Mouse (Mus musculus) neural tube, embryonic 11.5 days (tissue): ENCODE results near the gene Il18r1. TPM values are rescaled to one million over a fixed set of nuclear protein-coding genes. Genes with fewer than 3 reads are reported as not detected.

Experiments
- ATAC-seq: fragments of 200-750 bp; cut with Nextera tagmentation; 2 replicates; pipeline ENCODE4 v1.8.0; 2017; ENCODE audit warnings: moderate number of reproducible peaks, mild to moderate bottlenecking, moderate TSS enrichment, moderate library complexity; ENCODE audit not compliant: insufficient read depth, low FRiP score, low TSS enrichment
- DNase-seq: peaks from one replicate; pipeline ENCODE4 v3.0.0-alpha.2; 2015; ENCODE audit warnings: low spot score
- H3K27ac ChIP-seq: fragments of 300-500 bp; sonication (generic); 2 replicates; pipeline ENCODE4 v1.5.1; 2014; ENCODE audit warnings: low read depth, mild to moderate bottlenecking, low read length
- H3K27me3 ChIP-seq: fragments of 300-500 bp; sonication (generic); 2 replicates; pipeline ENCODE4 v1.6.1; 2014; ENCODE audit warnings: mild to moderate bottlenecking, low read length, mixed read lengths; ENCODE audit not compliant: control insufficient read depth, insufficient read depth
- H3K36me3 ChIP-seq: fragments of 300-500 bp; sonication (generic); 2 replicates; pipeline ENCODE4 v1.6.1; 2014; ENCODE audit warnings: mild to moderate bottlenecking, low read length, moderate library complexity, mixed read lengths; ENCODE audit not compliant: control insufficient read depth, insufficient read depth
- H3K4me1 ChIP-seq: fragments of 300-500 bp; sonication (generic); 2 replicates; pipeline ENCODE4 v1.6.1; 2014; ENCODE audit warnings: low read length, mixed read lengths; ENCODE audit not compliant: control insufficient read depth, insufficient read depth
- H3K4me2 ChIP-seq: fragments of 300-500 bp; sonication (generic); 2 replicates; pipeline ENCODE4 v1.6.1; 2014; ENCODE audit warnings: low read depth, mild to moderate bottlenecking, moderate library complexity
- H3K4me3 ChIP-seq: fragments of 300-500 bp; sonication (generic); 2 replicates; pipeline ENCODE4 v1.5.1; 2014; ENCODE audit warnings: low read depth, low read length
- H3K9ac ChIP-seq: fragments of 300-500 bp; sonication (generic); 2 replicates; pipeline ENCODE4 v1.6.1; 2014; ENCODE audit warnings: mild to moderate bottlenecking, low read length
- H3K9me3 ChIP-seq: fragments of 300-500 bp; sonication (generic); 2 replicates; pipeline ENCODE4 v1.6.1; 2016; ENCODE audit warnings: low read length; ENCODE audit not compliant: control insufficient read depth
- WGBS: fragments of 180-500 bp; shearing (Covaris S2); extraction: QIAGEN DNeasy Blood & Tissue Kit; methylation state at CpG from one replicate; pipeline ENCODE4 v1.1.7; 2014; 5-methylcytosine and 5-hydroxymethylcytosine counted together
- polyA plus RNA-seq: library from polyadenylated mRNA; unstranded; fragments of >200 nt; fragmentation: Nextera tagmentation; extraction: Ambion mirVana; gene quantifications from 2 replicates; pipeline ENCODE4 v1.2.1, GENCODE M21; 2014

Il18r1 gene
- polyA plus RNA-seq, 1 experiment from 2014 or later: not detected

GRCm38 (mm10) chr1:40432169-40432568 is 33.2 kb upstream of the Il18r1 start:
- H3K4me3 ChIP-seq: no peak overlapping the region
- H3K9me3 ChIP-seq: no peaks in the 10 kb centered on the region
- no peak overlapping the region for H3K9ac ChIP-seq
- no peak overlapping the region for H3K4me2 ChIP-seq
- H3K27ac ChIP-seq: no peak overlapping the region
- DNase-seq (no peak), ATAC-seq (no peak)
- H3K36me3 ChIP-seq: no peaks in the 10 kb centered on the region
- H3K27me3 ChIP-seq: no peaks in the 10 kb centered on the region
- no peaks in the 10 kb centered on the region for H3K4me1 ChIP-seq
- 88% methylated on average over 2 of the region's 2 CpGs for WGBS

- H3K4me2 ChIP-seq: no peak overlapping the region
- no peak overlapping the region for H3K9ac ChIP-seq
- DNase-seq (no peak), ATAC-seq (no peak)
- no peak overlapping the region for H3K27ac ChIP-seq
- no peak overlapping the region for H3K4me3 ChIP-seq
- H3K4me1 ChIP-seq: no peaks in the 10 kb centered on the region
- 73% methylated on average over 3 of the region's 3 CpGs for WGBS
- no peaks in the 10 kb centered on the region for H3K36me3 ChIP-seq
- H3K27me3 ChIP-seq: no peaks in the 10 kb centered on the region
- H3K9me3 ChIP-seq: no peaks in the 10 kb centered on the region
Observed at GRCm38 (mm10) chr1:40435936-40436335, 29.4 kb upstream of the Il18r1 start.

- no peak for ATAC-seq
- Histone ChIP-seq H3K4me3 (no peak overlapping the region), H3K9me3 (no peaks in the 10 kb centered on the region)
Observed at GRCm38 (mm10) chr1:40437340-40437739, 28.0 kb upstream of the Il18r1 start.

GRCm38 (mm10) chr1:40439504-40439903 is 25.8 kb upstream of the Il18r1 start:
- 81% methylated on average over 8 of the region's 8 CpGs for WGBS
- DNase-seq (no peak), ATAC-seq (no peak)
- no peaks in the 10 kb centered on the region for H3K4me1 ChIP-seq
- H3K36me3 ChIP-seq: no peaks in the 10 kb centered on the region
- no peak overlapping the region for H3K4me3 ChIP-seq
- H3K9ac ChIP-seq: no peak overlapping the region
- no peak overlapping the region for H3K27ac ChIP-seq
- H3K4me2 ChIP-seq: no peak overlapping the region
- no peaks in the 10 kb centered on the region for H3K9me3 ChIP-seq
- H3K27me3 ChIP-seq: no peaks in the 10 kb centered on the region

More at GRCm38 (mm10) chr1:40437340-40437739, 28.0 kb upstream of the Il18r1 start:
- H3K36me3 ChIP-seq: no peaks in the 10 kb centered on the region
- H3K9ac ChIP-seq: no peak overlapping the region
- H3K4me1 ChIP-seq: no peaks in the 10 kb centered on the region
- H3K27me3 ChIP-seq: no peaks in the 10 kb centered on the region
- WGBS: 92% methylated on average over 2 of the region's 2 CpGs
- H3K4me2 ChIP-seq: no peak overlapping the region
- no peak for DNase-seq
- no peak overlapping the region for H3K27ac ChIP-seq

- Histone ChIP-seq H3K4me2 (no peak overlapping the region), H3K9ac (no peak overlapping the region), H3K4me3 (no peak overlapping the region), H3K27me3 (no peaks in the 10 kb centered on the region), H3K4me1 (no peaks in the 10 kb centered on the region), H3K27ac (no peak overlapping the region), H3K9me3 (no peaks in the 10 kb centered on the region), H3K36me3 (no peaks in the 10 kb centered on the region)
- no peak for ATAC-seq
- WGBS: 92% methylated on average over 3 of the region's 3 CpGs
- no peak for DNase-seq
Observed at GRCm38 (mm10) chr1:40444800-40445199, 20.6 kb upstream of the Il18r1 start.

GRCm38 (mm10) chr1:40467306-40467705 is 2.0 kb downstream of the Il18r1 start:
- DNase-seq: no peak
- H3K27ac ChIP-seq: no peak overlapping the region

GRCm38 (mm10) chr1:40468805-40469204 is 3.5 kb downstream of the Il18r1 start:
- Histone ChIP-seq H3K9me3 (no peaks in the 10 kb centered on the region), H3K9ac (no peak overlapping the region), H3K27ac (no peak overlapping the region), H3K4me3 (no peak overlapping the region), H3K4me2 (no peak overlapping the region), H3K36me3 (no peaks in the 10 kb centered on the region), H3K4me1 (no peaks in the 10 kb centered on the region), H3K27me3 (no peaks in the 10 kb centered on the region)
- WGBS: 83% methylated on average over 2 of the region's 2 CpGs
- DNase-seq (no peak), ATAC-seq (no peak)

More at GRCm38 (mm10) chr1:40467306-40467705, 2.0 kb downstream of the Il18r1 start:
- Histone ChIP-seq H3K9me3 (no peaks in the 10 kb centered on the region), H3K4me2 (no peak overlapping the region), H3K9ac (no peak overlapping the region), H3K4me3 (no peak overlapping the region), H3K36me3 (no peaks in the 10 kb centered on the region), H3K27me3 (no peaks in the 10 kb centered on the region), H3K4me1 (no peaks in the 10 kb centered on the region)
- 85% methylated on average over 4 of the region's 4 CpGs for WGBS
- ATAC-seq: no peak

- no peak overlapping the region for H3K9ac ChIP-seq
- no peak overlapping the region for H3K4me3 ChIP-seq
- WGBS: 92% methylated on average over 12 of the region's 12 CpGs
- ATAC-seq (no peak), DNase-seq (no peak)
- no peak overlapping the region for H3K27ac ChIP-seq
- H3K4me1 ChIP-seq: no peaks in the 10 kb centered on the region
- no peaks in the 10 kb centered on the region for H3K9me3 ChIP-seq
- no peak overlapping the region for H3K4me2 ChIP-seq
- no peaks in the 10 kb centered on the region for H3K27me3 ChIP-seq
- H3K36me3 ChIP-seq: no peaks in the 10 kb centered on the region
Observed at GRCm38 (mm10) chr1:40469900-40470299, 4.5 kb downstream of the Il18r1 start.

GRCm38 (mm10) chr1:40472401-40472800 is 7.0 kb downstream of the Il18r1 start:
- DNase-seq (no peak), ATAC-seq (no peak)
- no peaks in the 10 kb centered on the region for H3K9me3 ChIP-seq
- no peak overlapping the region for H3K9ac ChIP-seq
- no peak overlapping the region for H3K4me3 ChIP-seq
- H3K27ac ChIP-seq: no peak overlapping the region
- WGBS: 88% methylated on average over 1 of the region's 1 CpGs
- no peak overlapping the region for H3K4me2 ChIP-seq
- H3K36me3 ChIP-seq: no peaks in the 10 kb centered on the region
- H3K4me1 ChIP-seq: no peaks in the 10 kb centered on the region
- no peaks in the 10 kb centered on the region for H3K27me3 ChIP-seq
